Mouse (Mus musculus) testis, adult 2 months (tissue): ENCODE data around the gene Vat1.

Experiments
- CTCF ChIP-seq: fragments of 200-500 bp; IDR thresholded peaks from 2 replicates; pipeline ENCODE4 v1.5.1; 2012; ENCODE audit warnings: low read depth, mild to moderate bottlenecking, inconsistent platforms, low read length, moderate library complexity; ENCODE audit not compliant: control insufficient read depth, insufficient read depth, insufficient replicate concordance
- POLR2A ChIP-seq: fragments of 200-500 bp; IDR thresholded peaks from 2 replicates; pipeline ENCODE4 v1.6.1; 2012; ENCODE audit warnings: low read depth, mild to moderate bottlenecking, inconsistent platforms, low read length, moderate library complexity; ENCODE audit not compliant: control insufficient read depth

DNA sequence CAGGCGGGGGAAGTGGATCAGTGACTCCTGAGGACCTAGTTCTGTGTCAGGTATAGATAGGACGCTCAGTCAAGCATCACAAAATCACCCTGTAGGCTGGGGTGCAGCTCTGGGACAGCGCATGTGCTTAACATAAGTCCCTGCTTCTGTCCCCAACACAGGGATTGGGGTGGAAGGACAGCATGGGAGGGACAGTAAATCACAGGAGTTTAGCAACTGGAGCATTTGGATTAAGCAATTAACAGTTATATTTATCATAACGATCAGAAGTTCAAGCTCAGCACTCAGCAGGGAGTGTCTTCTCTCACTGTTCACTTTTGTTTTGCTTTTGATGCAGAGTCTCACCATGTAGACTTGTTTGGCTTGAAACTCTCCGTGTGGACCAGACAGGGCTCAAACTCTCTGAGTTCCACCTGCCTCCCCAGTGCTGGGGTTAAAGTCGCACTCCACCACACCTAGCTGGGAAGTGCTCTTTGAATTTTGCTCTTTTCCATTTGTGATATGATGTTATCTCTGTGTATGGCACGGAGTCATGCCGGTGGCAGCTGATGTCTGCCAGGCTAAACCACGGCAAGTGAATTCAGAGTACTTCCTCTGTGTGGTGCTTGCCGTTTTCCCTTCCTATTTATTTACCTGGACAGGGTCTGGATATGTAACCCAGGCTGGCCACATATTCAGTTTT is 13.8 kb downstream of the Vat1 start:
- TF ChIP-seq CTCF (no peak), POLR2A (no peak)
